Mouse (Mus musculus): ENCODE data around the gene Hist1h2be.

DNA sequence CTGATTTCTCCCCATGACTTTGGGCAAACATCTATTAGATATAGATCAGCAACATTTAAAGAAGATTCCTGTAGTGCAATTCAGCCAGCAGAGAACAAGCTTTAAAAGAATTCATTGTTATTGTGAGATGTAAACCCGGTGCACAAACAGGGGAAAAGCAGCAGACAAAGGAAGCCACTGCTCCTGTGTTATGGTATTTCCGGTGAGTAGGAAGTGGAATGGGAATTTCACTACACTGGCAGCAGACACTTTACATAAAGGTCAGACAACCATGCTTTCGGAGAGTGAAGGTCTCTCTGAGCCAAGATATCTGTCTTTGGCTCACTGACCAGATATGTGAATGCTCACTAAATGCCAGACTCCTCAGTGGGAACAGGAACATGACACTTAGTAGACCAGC is 41.6 kb upstream of the Hist1h2be start:
- TF ChIP-seq CTCF (IDR thresholded peaks at IDR 0.05; ENCODE audit: control insufficient read depth, insufficient read depth, low read length) = no peak
- no peak for TF ChIP-seq POLR2A (IDR thresholded peaks at IDR 0.05; ENCODE audit: borderline replicate concordance, control insufficient read depth, low read depth, low read length)
